Mouse (Mus musculus) limb, embryonic 12.5 days (tissue): Measurements from ENCODE around the gene Rcsd1. TPM values are rescaled to one million over a fixed set of nuclear protein-coding genes. Genes with fewer than 3 reads are reported as not detected.

Source experiments
- ATAC-seq: fragments of 200-750 bp; cut with Nextera tagmentation; 2 replicates; pipeline ENCODE4 v1.8.0; 2017; ENCODE audit warnings: low read depth, moderate TSS enrichment; ENCODE audit not compliant: insufficient number of reproducible peaks, insufficient read depth, low FRiP score, low TSS enrichment
- H3K27ac ChIP-seq: fragments of 300-500 bp; sonication (generic); 2 replicates; pipeline ENCODE4 v1.5.1; 2016; ENCODE audit warnings: mild to moderate bottlenecking, moderate library complexity
- H3K27me3 ChIP-seq: fragments of 300-500 bp; sonication (generic); 2 replicates; pipeline ENCODE4 v1.6.1; 2016; ENCODE audit warnings: mild to moderate bottlenecking, moderate library complexity
- H3K36me3 ChIP-seq: fragments of 300-500 bp; sonication (generic); 2 replicates; pipeline ENCODE4 v1.6.1; 2016; ENCODE audit warnings: mild to moderate bottlenecking, moderate library complexity
- H3K4me1 ChIP-seq: fragments of 300-500 bp; sonication (generic); replicated peaks from 2 replicates; pipeline ENCODE4 v1.6.1; 2016
- H3K4me2 ChIP-seq: fragments of 300-500 bp; sonication (generic); 2 replicates; pipeline ENCODE4 v1.6.1; 2016; ENCODE audit warnings: mild to moderate bottlenecking, moderate library complexity
- H3K4me3 ChIP-seq: fragments of 300-500 bp; sonication (generic); replicated peaks from 2 replicates; pipeline ENCODE4 v1.5.1; 2016; ENCODE audit warnings: mild to moderate bottlenecking
- H3K9ac ChIP-seq: fragments of 300-500 bp; sonication (generic); replicated peaks from 2 replicates; pipeline ENCODE4 v1.6.1; 2016; ENCODE audit warnings: mild to moderate bottlenecking, moderate library complexity
- H3K9me3 ChIP-seq: fragments of 300-500 bp; sonication (generic); 2 replicates; pipeline ENCODE4 v1.6.1; 2016; ENCODE audit warnings: mild to moderate bottlenecking, moderate library complexity
- WGBS: fragments of 180-500 bp; shearing (Covaris S2); methylation state at CpG from one replicate; pipeline ENCODE4 v1.1.7; 2016; 5-methylcytosine and 5-hydroxymethylcytosine counted together
- polyA plus RNA-seq: library from polyadenylated mRNA; unstranded; fragments of >200 nt; fragmentation: Nextera tagmentation; extraction: Ambion mirVana; gene quantifications from 2 replicates; pipeline ENCODE4 v1.2.1, GENCODE M21; 2016

Gene Rcsd1
- polyA plus RNA-seq, 1 experiment from 2014 or later, result 10.8 TPM

DNA sequence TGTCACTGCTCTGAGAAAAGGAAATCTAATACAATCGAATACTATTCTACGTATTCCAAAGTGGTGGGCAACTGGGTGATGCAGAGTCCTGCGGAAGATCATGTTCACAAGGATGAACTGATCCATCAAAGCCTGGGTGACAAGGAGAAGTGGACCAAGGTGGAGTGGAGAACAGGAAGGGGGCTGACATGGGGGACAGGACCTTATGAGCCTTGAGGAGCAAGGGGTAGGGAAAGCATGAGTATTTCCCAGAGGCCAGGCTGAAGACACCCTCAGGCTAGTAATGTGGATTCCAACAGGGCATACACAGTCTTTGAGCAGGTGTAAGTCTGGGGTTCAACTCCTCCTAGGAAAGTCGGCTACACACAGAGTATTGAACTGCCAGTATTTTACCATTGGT, 6.9 kb upstream of the Rcsd1 start:
- Histone ChIP-seq H3K36me3 (no peaks in the 10 kb centered on the region), H3K27me3 (no peaks in the 10 kb centered on the region), H3K27ac (no peak overlapping the region), H3K9me3 (no peaks in the 10 kb centered on the region), H3K4me1 (peaks cover 15% of the 10 kb centered on the region), H3K4me3 (no peak overlapping the region), H3K9ac (no peak overlapping the region), H3K4me2 (no peak overlapping the region)
- WGBS, result 86% methylated on average over 4 of the region's 4 CpGs
- no peak for ATAC-seq

DNA sequence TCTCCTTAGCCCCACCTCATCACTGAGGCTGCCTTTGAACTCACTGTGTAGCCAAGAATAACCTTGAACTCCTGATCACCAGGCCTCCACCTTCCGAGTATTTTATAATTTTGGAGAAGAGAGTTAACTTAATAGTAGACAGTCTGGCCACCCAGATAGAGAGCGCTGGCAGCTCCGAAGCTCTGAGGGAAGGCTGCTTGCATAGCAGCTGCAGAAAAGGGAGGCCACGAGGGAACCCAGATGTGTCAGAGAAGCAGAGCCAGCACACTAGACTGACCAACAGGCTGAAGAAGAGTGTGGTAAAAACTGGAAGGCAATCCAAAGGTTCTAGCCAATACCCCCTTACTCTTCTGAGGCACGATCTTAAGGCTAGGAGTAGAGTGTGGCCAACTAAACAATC, 4.2 kb upstream of the Rcsd1 start:
- ATAC-seq, result no peak
- Histone ChIP-seq H3K4me3 (no peak overlapping the region), H3K4me1 (peaks cover 15% of the 10 kb centered on the region), H3K36me3 (no peaks in the 10 kb centered on the region), H3K4me2 (no peak overlapping the region), H3K27ac (no peak overlapping the region), H3K9me3 (no peaks in the 10 kb centered on the region), H3K9ac (no peak overlapping the region), H3K27me3 (peaks cover 14% of the 10 kb centered on the region)
- WGBS, result 80% methylated on average over 5 of the region's 5 CpGs

GRCm38 (mm10) chr1:165711914-165712313, 2.4 kb upstream of the Rcsd1 start:
- Histone ChIP-seq H3K36me3 (no peaks in the 10 kb centered on the region), H3K27me3 (peaks cover 20% of the 10 kb centered on the region), H3K4me2 (no peak overlapping the region), H3K9ac (no peak overlapping the region), H3K27ac (no peak overlapping the region), H3K9me3 (no peaks in the 10 kb centered on the region), H3K4me1 (peaks cover 10% of the 10 kb centered on the region), H3K4me3 (no peak overlapping the region)
- 90% methylated on average over 5 of the region's 5 CpGs for WGBS
- ATAC-seq, result no peak

GRCm38 (mm10) chr1:165708686-165709380, 724 bp downstream of the Rcsd1 start:
- H3K4me2 ChIP-seq, result peak overlapping the region; percentile 92
- no peaks in the 10 kb centered on the region for H3K9me3 ChIP-seq
- peaks cover 39% of the 10 kb centered on the region for H3K27me3 ChIP-seq
- H3K4me1 ChIP-seq, result peaks cover 15% of the 10 kb centered on the region
- no peaks in the 10 kb centered on the region for H3K36me3 ChIP-seq
- no peak for ATAC-seq
- H3K9ac ChIP-seq, result no peak overlapping the region
- peak overlapping the region; percentile 78; the same call in 1 of the 2 replicates for H3K4me3 ChIP-seq
- WGBS, result 34% methylated on average over 9 of the region's 9 CpGs
- no peak overlapping the region for H3K27ac ChIP-seq

DNA sequence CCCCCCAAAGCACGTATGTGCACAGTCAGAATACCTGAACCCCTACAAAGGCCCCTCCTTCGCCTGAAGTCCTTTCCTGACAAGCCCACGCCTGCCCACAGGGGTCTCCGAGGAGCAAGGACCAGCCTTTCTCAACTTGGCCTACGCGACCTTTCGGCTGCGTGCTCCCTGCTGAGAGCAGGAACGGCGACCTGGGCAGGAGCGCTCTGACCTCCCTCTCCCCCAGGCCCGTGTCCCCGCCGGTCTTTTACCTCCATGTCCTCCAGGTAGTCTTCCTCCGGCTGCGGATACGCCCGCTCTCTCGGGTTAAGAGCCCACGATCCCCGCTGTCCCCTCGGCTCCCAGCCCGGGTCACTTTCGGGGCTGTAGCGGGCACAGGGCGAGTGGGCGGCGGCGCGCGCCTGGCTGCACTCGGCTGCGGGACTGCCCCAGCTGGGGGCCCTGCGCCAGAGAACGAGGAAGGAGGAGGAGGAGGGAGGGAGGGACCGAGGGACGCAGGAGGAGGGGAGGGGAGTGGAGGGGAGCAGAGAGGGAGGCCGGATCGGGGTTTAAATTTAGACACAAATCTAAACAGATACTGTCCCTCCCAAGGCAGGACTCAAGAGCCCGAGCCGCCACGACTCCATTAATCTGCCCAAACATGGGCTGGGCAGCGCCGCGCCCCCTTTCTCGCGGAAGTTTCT, 1.8 kb downstream of the Rcsd1 start:
- peak overlapping the region; percentile 92 for H3K4me2 ChIP-seq
- no peaks in the 10 kb centered on the region for H3K36me3 ChIP-seq
- no peaks in the 10 kb centered on the region for H3K9me3 ChIP-seq
- peak overlapping the region; percentile 87 for H3K9ac ChIP-seq
- H3K4me1 ChIP-seq, result peaks cover 19% of the 10 kb centered on the region
- peak overlapping the region; percentile 41; the same call in 1 of the 2 replicates for H3K27ac ChIP-seq
- peak; percentile 81 for ATAC-seq
- peak overlapping the region; percentile 78 for H3K4me3 ChIP-seq
- H3K27me3 ChIP-seq, result peaks cover 39% of the 10 kb centered on the region
- WGBS, result under 1% methylated on average over 47 of the region's 47 CpGs

- H3K27ac ChIP-seq, result no peak overlapping the region
- no peak for ATAC-seq
- peak overlapping the region; percentile 87 for H3K9ac ChIP-seq
- H3K9me3 ChIP-seq, result no peaks in the 10 kb centered on the region
- peaks cover 25% of the 10 kb centered on the region for H3K4me1 ChIP-seq
- peaks cover 42% of the 10 kb centered on the region for H3K27me3 ChIP-seq
- no peaks in the 10 kb centered on the region for H3K36me3 ChIP-seq
- 22% methylated on average over 10 of the region's 10 CpGs for WGBS
- H3K4me3 ChIP-seq, result peak overlapping the region; percentile 78
- peak overlapping the region; percentile 92 for H3K4me2 ChIP-seq
Observed at GRCm38 (mm10) chr1:165707241-165707639, 2.3 kb downstream of the Rcsd1 start.

DNA sequence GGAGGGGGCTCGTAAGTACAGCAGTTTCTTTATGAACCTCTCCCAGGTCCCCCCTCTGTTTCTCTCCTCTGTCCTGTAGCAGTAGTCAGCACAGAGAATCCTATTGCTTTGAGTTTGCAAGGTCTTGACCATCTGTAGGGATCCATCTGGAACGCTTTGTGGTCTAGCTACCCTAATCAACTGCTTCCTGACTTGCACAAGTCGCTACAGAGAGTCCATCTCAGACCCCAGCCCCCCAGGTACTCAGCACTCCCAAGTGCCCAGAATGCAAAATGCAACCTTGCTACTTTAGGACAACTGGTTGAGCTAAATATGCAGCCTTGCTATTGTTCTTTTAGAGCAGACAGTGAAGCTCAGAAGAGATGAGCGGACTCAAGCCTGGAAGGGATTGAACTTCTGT, 3.1 kb downstream of the Rcsd1 start:
- peaks cover 32% of the 10 kb centered on the region for H3K4me1 ChIP-seq
- H3K27ac ChIP-seq, result no peak overlapping the region
- 67% methylated on average over 4 of the region's 4 CpGs for WGBS
- H3K36me3 ChIP-seq, result no peaks in the 10 kb centered on the region
- ATAC-seq, result no peak
- peak overlapping the region; percentile 92; the same call in 1 of the 2 replicates for H3K4me2 ChIP-seq
- H3K9me3 ChIP-seq, result no peaks in the 10 kb centered on the region
- H3K9ac ChIP-seq, result no peak overlapping the region
- H3K27me3 ChIP-seq, result peaks cover 49% of the 10 kb centered on the region
- 0 out of 2 replicates have a peak overlapping the region, but pooled peaks have one; percentile 4 for H3K4me3 ChIP-seq

GRCm38 (mm10) chr1:165705868-165706348, 3.6 kb downstream of the Rcsd1 start:
- WGBS, result 85% methylated on average over 7 of the region's 7 CpGs
- no peaks in the 10 kb centered on the region for H3K9me3 ChIP-seq
- H3K36me3 ChIP-seq, result no peaks in the 10 kb centered on the region
- no peak overlapping the region for H3K9ac ChIP-seq
- H3K4me2 ChIP-seq, result no peak overlapping the region; the same call in 1 of the 2 replicates
- H3K27me3 ChIP-seq, result peaks cover 53% of the 10 kb centered on the region
- peaks cover 38% of the 10 kb centered on the region for H3K4me1 ChIP-seq
- no peak overlapping the region for H3K4me3 ChIP-seq
- no peak overlapping the region for H3K27ac ChIP-seq
- ATAC-seq, result no peak

GRCm38 (mm10) chr1:165705368-165705767, 4.2 kb downstream of the Rcsd1 start:
- Histone ChIP-seq H3K4me1 (peaks cover 43% of the 10 kb centered on the region), H3K27me3 (peaks cover 58% of the 10 kb centered on the region)

DNA sequence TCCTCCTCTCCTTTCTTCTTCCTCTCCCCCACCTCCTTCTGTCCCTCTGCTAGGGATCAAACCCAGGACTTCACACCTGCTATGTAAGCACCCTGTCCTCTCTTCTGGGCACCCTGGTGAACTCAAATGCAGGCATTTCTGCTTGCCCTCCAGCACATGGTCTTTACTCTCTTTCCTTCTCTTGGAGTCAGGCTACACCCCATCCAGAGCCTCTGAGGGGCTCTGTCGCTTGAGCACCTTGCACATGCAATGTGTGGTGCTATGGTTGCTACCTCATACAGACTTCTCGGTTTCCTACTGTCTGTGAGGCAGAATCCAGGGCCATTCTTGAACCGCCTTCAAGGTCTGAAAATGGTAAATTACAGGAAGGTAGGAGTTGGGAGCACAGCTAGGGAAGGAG, 4.7 kb downstream of the Rcsd1 start:
- H3K36me3 ChIP-seq, result no peaks in the 10 kb centered on the region
- no peak for ATAC-seq
- peaks cover 54% of the 10 kb centered on the region for H3K27me3 ChIP-seq
- H3K9ac ChIP-seq, result no peak overlapping the region
- H3K4me2 ChIP-seq, result no peak overlapping the region
- 68% methylated on average over 3 of the region's 3 CpGs for WGBS
- H3K4me3 ChIP-seq, result no peak overlapping the region
- no peaks in the 10 kb centered on the region for H3K9me3 ChIP-seq
- H3K27ac ChIP-seq, result no peak overlapping the region
- peaks cover 49% of the 10 kb centered on the region for H3K4me1 ChIP-seq

More at GRCm38 (mm10) chr1:165705368-165705767, 4.2 kb downstream of the Rcsd1 start:
- Histone ChIP-seq H3K9me3 (no peaks in the 10 kb centered on the region), H3K9ac (no peak overlapping the region), H3K36me3 (no peaks in the 10 kb centered on the region), H3K27ac (no peak overlapping the region), H3K4me2 (no peak overlapping the region), H3K4me3 (no peak overlapping the region)
- WGBS, result 64% methylated on average over 6 of the region's 6 CpGs
- no peak for ATAC-seq

GRCm38 (mm10) chr1:165702221-165703031, 7.1 kb downstream of the Rcsd1 start:
- Histone ChIP-seq H3K9ac (0 out of 2 replicates have a peak overlapping the region, but pooled peaks have one; percentile 18), H3K4me1 (peaks cover 39% of the 10 kb centered on the region), H3K4me3 (peak overlapping the region; percentile 17), H3K36me3 (no peaks in the 10 kb centered on the region), H3K27ac (peak overlapping the region; percentile 1; the same call in 1 of the 2 replicates), H3K4me2 (peak overlapping the region; percentile 56), H3K9me3 (no peaks in the 10 kb centered on the region), H3K27me3 (peaks cover 42% of the 10 kb centered on the region)
- peak; percentile 56 for ATAC-seq
- WGBS, result 8% methylated on average over 19 of the region's 19 CpGs
